Mouse (Mus musculus) forelimb bud, embryonic 11.5 days (tissue): ENCODE data around the gene Nrip1.

ENCODE experiments used
- DNase-seq: peaks from one replicate; pipeline ENCODE4 v3.0.0-alpha.2; 2012; ENCODE audit warnings: low read depth, low spot score

The Nrip1 gene

DNA sequence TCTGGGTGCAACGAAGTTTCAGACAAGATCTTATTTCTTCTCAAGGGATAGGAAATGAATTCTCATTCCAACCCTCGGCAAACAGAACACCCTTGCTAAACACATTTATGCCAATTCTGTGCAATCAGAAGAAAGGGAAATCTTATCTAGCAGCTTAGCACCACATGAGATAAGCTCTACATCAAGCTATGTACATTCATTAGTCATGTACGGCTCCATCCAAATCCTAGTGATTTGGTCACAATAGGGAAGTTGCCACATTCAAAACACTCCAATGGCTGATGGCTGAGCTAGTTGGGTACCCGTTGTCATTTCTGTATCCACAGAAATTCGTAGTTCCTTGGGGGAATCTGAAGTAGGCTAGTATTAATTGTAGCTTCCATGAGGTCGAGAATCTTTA is 91.8 kb downstream of the Nrip1 start:
- DNase-seq: no peak

- DNase-seq: no peak
Observed at GRCm38 (mm10) chr16:76280365-76280764, 93.3 kb downstream of the Nrip1 start.

- DNase-seq: no peak
Observed at GRCm38 (mm10) chr16:76276271-76276670, 97.4 kb downstream of the Nrip1 start.

GRCm38 (mm10) chr16:76275584-76275983 is 98.0 kb downstream of the Nrip1 start:
- no peak for DNase-seq

DNA sequence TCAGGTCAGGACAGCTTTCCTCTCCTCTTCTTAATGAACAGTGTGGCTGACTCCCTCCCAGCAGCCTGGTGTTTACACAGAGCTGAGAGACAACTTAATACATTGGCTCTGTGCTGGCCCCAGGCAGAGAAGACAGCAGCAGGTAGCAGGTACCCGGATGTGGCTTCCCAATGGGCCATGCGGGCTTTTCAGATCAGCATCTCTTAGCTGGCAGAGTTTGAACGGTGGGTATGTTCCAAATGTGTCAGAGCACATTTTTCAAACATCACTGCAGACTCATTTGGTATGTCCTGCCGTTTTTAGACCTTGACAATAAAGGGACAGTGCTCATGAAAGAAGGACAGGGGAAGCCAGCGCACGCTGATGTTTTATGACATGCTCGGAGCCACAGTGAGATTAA is 98.5 kb downstream of the Nrip1 start:
- no peak for DNase-seq

DNA sequence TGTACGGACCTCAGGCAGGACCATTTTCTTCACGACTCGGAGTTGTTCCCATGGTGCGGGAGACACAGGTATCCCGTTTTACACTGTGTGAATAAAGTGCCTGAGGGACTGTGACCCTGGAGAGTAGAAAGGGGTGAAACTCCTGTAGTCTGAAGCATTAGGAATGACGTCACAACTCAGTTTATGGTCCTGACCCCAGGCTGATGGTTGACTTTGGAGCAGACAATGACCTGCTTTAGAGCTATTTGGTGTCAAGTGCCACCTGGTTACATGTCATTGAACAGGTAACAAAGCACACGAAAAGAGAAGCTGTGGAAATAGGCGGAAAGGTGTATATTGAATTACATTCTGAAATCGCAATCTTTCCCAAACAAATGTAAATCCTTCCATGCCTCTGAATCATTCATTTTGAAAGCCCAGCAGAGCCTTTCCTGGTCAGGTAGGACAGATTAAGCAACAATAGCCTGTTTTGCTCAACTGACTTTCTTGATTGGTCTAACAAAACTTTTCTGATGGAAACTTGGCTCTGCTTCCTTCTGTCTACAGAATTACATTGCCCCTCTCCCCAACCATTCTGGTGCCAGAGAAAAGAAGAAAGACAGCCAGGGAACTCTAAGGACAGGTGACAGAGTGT is 106.9 kb downstream of the Nrip1 start:
- no peak for DNase-seq

- DNase-seq: no peak
Observed at GRCm38 (mm10) chr16:76265874-76266273, 107.8 kb downstream of the Nrip1 start.

DNA sequence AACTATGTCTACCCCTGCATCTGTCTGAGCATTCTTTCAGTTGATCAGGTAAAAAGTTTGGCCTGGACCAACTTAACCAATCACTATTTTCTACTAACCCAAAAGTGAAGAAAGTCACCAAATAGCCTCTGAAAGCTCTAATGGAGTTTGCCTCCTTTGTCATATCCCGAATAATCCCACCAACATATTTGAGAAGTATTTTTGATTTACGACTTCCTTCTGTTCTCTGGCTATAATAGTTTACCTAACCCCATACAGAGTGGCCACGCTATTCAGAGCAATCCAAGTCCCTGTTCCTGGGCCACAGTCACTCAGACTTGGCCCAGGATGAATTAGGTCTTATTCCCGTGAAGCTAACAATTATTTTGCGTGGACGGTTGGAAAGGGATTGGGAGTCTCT is 108.3 kb downstream of the Nrip1 start:
- no peak for DNase-seq

DNA sequence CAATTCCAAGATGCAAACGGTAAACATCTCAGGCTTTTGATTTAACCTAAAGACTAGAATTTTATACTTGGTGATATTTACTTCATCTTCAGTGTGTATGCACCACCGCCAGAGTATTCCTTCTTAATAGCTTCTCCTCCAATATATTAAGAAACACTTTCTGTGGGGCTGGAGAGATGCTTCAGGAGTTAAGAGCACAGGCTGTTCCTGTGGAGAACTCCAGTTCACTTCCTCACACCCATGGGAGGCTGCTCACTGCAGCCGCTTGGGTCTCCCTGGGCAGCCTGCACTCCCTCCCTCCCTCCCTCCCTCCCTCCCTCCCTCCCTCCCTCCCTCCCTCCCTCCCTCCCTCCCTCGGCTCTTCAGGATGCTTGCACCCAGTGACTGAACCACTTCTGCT is 110.2 kb downstream of the Nrip1 start:
- no peak for DNase-seq

- DNase-seq: no peak
Observed at GRCm38 (mm10) chr16:76260296-76260695, 113.3 kb downstream of the Nrip1 start.

DNA sequence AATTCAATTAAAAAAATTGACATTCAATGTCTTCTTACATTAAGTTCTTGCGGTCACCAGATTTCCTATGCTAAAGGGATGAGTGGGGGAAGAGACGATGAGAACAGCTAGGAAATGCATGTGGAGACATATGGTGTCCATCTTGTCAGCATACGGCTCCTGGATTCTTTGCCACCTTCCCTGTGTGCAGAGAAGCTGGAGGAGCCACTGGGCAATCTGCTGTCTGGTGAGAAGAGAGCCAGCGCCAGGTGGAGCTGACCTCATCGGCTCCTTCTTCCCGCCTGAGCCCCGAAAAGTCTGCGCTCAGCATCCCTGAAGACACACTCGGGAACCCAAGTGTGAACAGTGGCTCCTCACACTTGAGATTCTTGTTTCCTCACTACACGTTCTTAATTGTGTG is 121.8 kb downstream of the Nrip1 start:
- DNase-seq: no peak

DNA sequence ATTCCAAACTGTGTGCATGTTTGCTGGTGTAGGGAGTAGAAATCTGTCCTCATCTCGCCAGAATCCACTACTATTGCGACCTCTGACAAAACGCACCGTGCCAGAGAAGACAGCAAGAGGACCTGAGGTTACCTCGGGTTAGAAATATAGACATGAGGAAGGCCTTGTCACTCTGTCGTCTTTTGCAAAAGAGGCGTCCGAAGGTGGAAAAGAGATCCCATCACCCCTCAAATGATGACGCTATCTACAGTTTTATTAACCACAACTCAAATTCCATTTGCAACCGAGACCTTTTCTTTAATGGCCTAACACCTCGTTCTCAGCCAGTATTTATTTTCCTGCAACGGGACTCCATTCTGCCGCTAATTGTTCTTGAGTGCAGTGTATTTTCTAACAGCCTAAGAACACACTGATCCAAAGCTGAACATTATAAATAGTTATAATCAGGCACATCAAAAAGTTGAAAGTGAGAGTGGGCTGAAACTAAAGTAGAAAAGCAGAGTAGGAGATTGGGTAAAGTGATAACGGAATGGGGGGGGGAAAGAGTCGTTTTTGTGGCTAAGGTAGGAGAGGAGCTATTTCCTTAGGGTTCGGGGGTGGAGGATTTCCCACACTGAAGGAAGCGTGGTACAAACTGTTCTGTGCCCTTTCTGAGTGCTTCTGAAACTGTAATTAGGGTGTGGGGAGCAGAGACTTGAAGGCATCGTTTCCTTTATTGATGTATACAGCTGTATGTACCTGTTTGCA is 124.1 kb downstream of the Nrip1 start:
- no peak for DNase-seq

- no peak for DNase-seq
Observed at GRCm38 (mm10) chr16:76242850-76243249, 130.8 kb downstream of the Nrip1 start.

DNA sequence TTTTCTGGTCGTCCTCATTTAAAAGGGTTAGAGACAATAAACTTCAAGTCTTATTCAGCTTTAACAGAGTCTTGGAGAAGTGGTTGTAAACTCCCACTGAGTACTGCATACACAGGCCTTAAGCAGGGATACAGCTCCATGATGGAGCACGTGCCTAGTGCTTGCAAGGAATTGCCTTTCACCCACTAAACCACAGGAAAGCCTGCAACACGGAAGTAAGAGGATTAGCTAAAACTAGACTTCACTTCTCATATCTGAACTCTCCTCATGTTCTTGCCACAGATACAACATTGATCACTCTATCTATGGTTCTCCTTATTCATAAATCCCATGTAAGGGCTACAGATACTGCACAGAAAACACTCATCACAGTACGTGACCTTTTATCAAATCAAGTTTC is 132.4 kb downstream of the Nrip1 start:
- no peak for DNase-seq

DNA sequence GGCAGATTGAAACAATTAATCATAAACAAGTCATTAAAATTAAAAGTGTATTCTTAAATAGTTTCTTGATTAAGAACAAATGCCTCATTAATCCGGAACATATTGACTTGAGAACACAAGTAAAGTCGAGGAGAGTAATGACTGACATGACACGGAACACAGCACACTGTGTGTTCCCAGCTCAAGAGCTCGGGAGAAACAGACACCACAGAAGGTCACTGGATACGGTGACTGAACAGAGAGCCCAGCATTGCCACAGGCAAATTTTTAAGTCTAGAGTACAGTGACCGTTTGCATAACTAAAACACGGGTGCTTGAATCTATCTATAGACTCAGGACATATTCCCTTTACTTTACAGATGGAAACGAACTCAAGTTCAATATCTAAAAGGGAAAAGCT is 134.3 kb downstream of the Nrip1 start:
- DNase-seq: no peak

DNA sequence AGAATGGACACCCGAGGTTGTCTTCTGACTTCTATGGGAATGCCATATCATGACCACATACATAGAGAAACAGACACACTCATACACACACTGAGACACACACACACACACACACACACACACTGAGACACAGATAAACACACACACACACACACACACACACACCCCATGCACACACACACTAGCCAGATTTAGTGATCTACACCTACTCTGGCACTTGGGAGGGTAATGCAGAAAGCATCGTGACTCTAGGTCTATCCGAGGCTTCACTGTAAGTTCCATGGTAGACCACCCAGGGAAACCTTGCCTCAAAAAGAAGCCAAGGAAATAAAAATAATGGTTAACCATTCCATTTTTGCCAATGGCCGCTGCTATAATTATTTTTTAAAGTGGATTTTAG is 134.8 kb downstream of the Nrip1 start:
- no peak for DNase-seq
